Mouse (Mus musculus) CH12.LX (cell line): ENCODE results near the gene Cyp2d11. TPM values are rescaled to one million over a fixed set of nuclear protein-coding genes. Genes with fewer than 3 reads are reported as not detected.

Source experiments
- DNase-seq: peaks from one replicate; pipeline ENCODE4 v3.0.0-alpha.2; 2013; ENCODE audit errors: extremely low read depth
- H3K27ac ChIP-seq: 2 replicates; pipeline ENCODE4 v1.5.1; 2012; ENCODE audit warnings: low read depth, mild to moderate bottlenecking, control low read depth, moderate library complexity; ENCODE audit not compliant: insufficient read depth
- H3K27me3 ChIP-seq: replicated peaks from 2 replicates; pipeline ENCODE3; 2012; ENCODE audit warnings: inconsistent platforms
- H3K36me3 ChIP-seq, 2 experiments: replicated peaks in 1 of 2; 2 replicates each; pipeline versions ENCODE3 to v1.6.1; 2012; ENCODE audit warnings: inconsistent platforms in 1 of 2, low read length in 1 of 2, mild to moderate bottlenecking in 1 of 2, mixed read lengths in 1 of 2, moderate library complexity in 1 of 2; ENCODE audit not compliant: control insufficient read depth in 1 of 2, insufficient read depth in 1 of 2
- H3K4me1 ChIP-seq, 2 experiments: 2 replicates each; pipeline ENCODE4 v1.6.1; 2012; ENCODE audit warnings: inconsistent platforms in 1 of 2, moderate library complexity in 1 of 2; ENCODE audit not compliant: insufficient read depth in 2 of 2, control insufficient read depth in 1 of 2
- H3K4me2 ChIP-seq: 2 replicates; pipeline ENCODE4 v1.6.1; 2012; ENCODE audit warnings: low read depth, mild to moderate bottlenecking, control low read depth; ENCODE audit not compliant: poor library complexity, insufficient read depth, severe bottlenecking
- H3K4me3 ChIP-seq, 3 experiments: fragments of 150-350 bp in 1 of 3; sonication (generic) in 1 of 3; replicated peaks in 1 of 3; 2 replicates each; pipeline versions ENCODE3 to v1.5.1; 2011 to 2012; ENCODE audit warnings: low read depth in 2 of 3, low read length in 2 of 3, mild to moderate bottlenecking in 2 of 3, moderate library complexity in 2 of 3, control low read depth in 1 of 3, improper control_type of control experiment in 1 of 3, inconsistent platforms in 1 of 3, mixed read lengths in 1 of 3; ENCODE audit not compliant: poor library complexity in 1 of 3
- H3K79me2 ChIP-seq: replicated peaks from 2 replicates; pipeline ENCODE4 v1.6.1; 2012; ENCODE audit warnings: mild to moderate bottlenecking, moderate library complexity; ENCODE audit not compliant: control insufficient read depth, poor library complexity, insufficient read depth, severe bottlenecking; ENCODE audit errors: extremely low read depth
- H3K9ac ChIP-seq: 2 replicates; pipeline ENCODE4 v1.6.1; 2012; ENCODE audit warnings: low read depth, mild to moderate bottlenecking, control low read depth, moderate library complexity; ENCODE audit not compliant: insufficient read depth
- H3K9me3 ChIP-seq: replicated peaks from 2 replicates; pipeline ENCODE3; 2012; ENCODE audit warnings: low read length, inconsistent platforms, mixed read lengths
- CHD1 ChIP-seq: IDR thresholded peaks from 2 replicates; pipeline ENCODE4 v1.6.1; 2012; ENCODE audit warnings: low read depth, low read length, improper control_type of control experiment, inconsistent platforms
- CTCF ChIP-seq, 2 experiments: IDR thresholded peaks in 1 of 2; conservative IDR thresholded peaks in 1 of 2; 2 replicates each; pipeline ENCODE4 v1.5.1; 2011 to 2012; ENCODE audit warnings: low read depth in 2 of 2, low read length in 2 of 2, improper control_type of control experiment in 1 of 2, inconsistent platforms in 1 of 2, mild to moderate bottlenecking in 1 of 2, moderate library complexity in 1 of 2
- E2F4 ChIP-seq: IDR thresholded peaks from 2 replicates; pipeline ENCODE4 v1.6.1; 2011; ENCODE audit warnings: low read depth, low read length, improper control_type of control experiment; ENCODE audit not compliant: insufficient replicate concordance
- ELF1 ChIP-seq: IDR thresholded peaks from 2 replicates; pipeline ENCODE4 v1.6.1; 2014; ENCODE audit warnings: low read depth, mild to moderate bottlenecking, inconsistent platforms, low read length, improper control_type of control experiment
- ETS1 ChIP-seq: conservative IDR thresholded peaks from 2 replicates; pipeline ENCODE4 v1.6.1; 2012; ENCODE audit warnings: low read depth, mild to moderate bottlenecking, inconsistent platforms, low read length, improper control_type of control experiment, moderate library complexity
- GABPA ChIP-seq: IDR thresholded peaks from 2 replicates; pipeline ENCODE4 v1.6.1; 2012; ENCODE audit warnings: low read depth, low read length, improper control_type of control experiment, inconsistent platforms; ENCODE audit not compliant: insufficient replicate concordance
- HCFC1 ChIP-seq: IDR thresholded peaks from 2 replicates; pipeline ENCODE4 v1.6.1; 2012; ENCODE audit warnings: low read depth, mild to moderate bottlenecking, inconsistent platforms, low read length, improper control_type of control experiment
- JUND ChIP-seq: conservative IDR thresholded peaks from 2 replicates; pipeline ENCODE4 v1.6.1; 2011; ENCODE audit warnings: low read depth, low read length, improper control_type of control experiment
- MAFK ChIP-seq: IDR thresholded peaks from 2 replicates; pipeline ENCODE4 v1.6.1; 2011; ENCODE audit warnings: low read length, improper control_type of control experiment; ENCODE audit not compliant: insufficient replicate concordance
- MYC ChIP-seq: IDR thresholded peaks from 2 replicates; pipeline ENCODE4 v1.6.1; 2011; ENCODE audit warnings: low read depth, mild to moderate bottlenecking, improper control_type of control experiment, low read length
- NRF1 ChIP-seq: IDR thresholded peaks from 2 replicates; pipeline ENCODE4 v1.6.1; 2014; ENCODE audit warnings: low read depth, mild to moderate bottlenecking, inconsistent platforms, low read length, improper control_type of control experiment, moderate library complexity
- PAX5 ChIP-seq: IDR thresholded peaks from 2 replicates; pipeline ENCODE4 v1.6.1; 2012; ENCODE audit warnings: low read length, inconsistent platforms, mixed read lengths
- POLR2A ChIP-seq: IDR thresholded peaks from 2 replicates; pipeline ENCODE4 v1.6.1; 2011; ENCODE audit warnings: low read depth, mild to moderate bottlenecking, improper control_type of control experiment, low read length
- POLR2AphosphoS2 ChIP-seq: IDR thresholded peaks from 2 replicates; pipeline ENCODE4 v1.6.1; 2011; ENCODE audit warnings: low read depth, low read length, improper control_type of control experiment
- RAD21 ChIP-seq: IDR thresholded peaks from 2 replicates; pipeline ENCODE4 v1.6.1; 2011; ENCODE audit warnings: low read depth, mild to moderate bottlenecking, low read length, improper control_type of control experiment, moderate library complexity
- RCOR1 ChIP-seq: conservative IDR thresholded peaks from 2 replicates; pipeline ENCODE4 v1.6.1; 2012; ENCODE audit warnings: low read depth, mild to moderate bottlenecking, inconsistent platforms, low read length, improper control_type of control experiment
- UBTF ChIP-seq: IDR thresholded peaks from 2 replicates; pipeline ENCODE4 v1.6.1; 2012; ENCODE audit warnings: low read depth, mild to moderate bottlenecking, inconsistent platforms, low read length, improper control_type of control experiment, moderate library complexity
- USF1 ChIP-seq: IDR thresholded peaks from 2 replicates; pipeline ENCODE4 v1.6.1; 2014; ENCODE audit warnings: low read depth, mild to moderate bottlenecking, inconsistent platforms, low read length, improper control_type of control experiment
- USF2 ChIP-seq: conservative IDR thresholded peaks from 2 replicates; pipeline ENCODE4 v1.6.1; 2011; ENCODE audit warnings: low read depth, low read length, improper control_type of control experiment
- ZC3H11A ChIP-seq: IDR thresholded peaks from 2 replicates; pipeline ENCODE4 v1.6.1; 2012; ENCODE audit warnings: low read depth, mild to moderate bottlenecking, inconsistent platforms, low read length, improper control_type of control experiment
- dilution Hi-C: fragments of 300-500 bp; cut with MboI; formaldehyde crosslinking; loops from 2 replicates; pipeline ENCODE4 v1.14.3; 2020; ENCODE audit warnings: low sequenced_read_pairs; ENCODE audit not compliant: extremely low pct_unique_long_range_greater_than_20kb, extremely low pct_ligation_motif_present
- in situ Hi-C: fragments of 300-500 bp; cut with MboI; formaldehyde crosslinking; loops from 3 replicates; pipeline ENCODE4 v1.14.3; 2019; ENCODE audit warnings: low sequenced_read_pairs, low pct_ligation_motif_present, low pct_unique_long_range_greater_than_20kb, mixed read lengths
- polyA plus RNA-seq: library from polyadenylated mRNA; unstranded; fragments of >175 nt; gene quantifications from 2 replicates; pipeline ENCODE4 v1.2.1, GENCODE M21; 2012; ENCODE audit warnings: low read depth; ENCODE audit not compliant: insufficient read length
- total RNA-seq, 2 experiments: library from RNA; depleted of rRNA; stranded (reverse); fragments of 300-350 nt in 1 of 2; fragments of >200 nt in 1 of 2; gene quantifications; 2 replicates each; pipeline ENCODE4 v1.2.3; 2012 to 2014

Gene Cyp2d11
- total and polyA plus RNA-seq, 3 experiments = not detected

DNA sequence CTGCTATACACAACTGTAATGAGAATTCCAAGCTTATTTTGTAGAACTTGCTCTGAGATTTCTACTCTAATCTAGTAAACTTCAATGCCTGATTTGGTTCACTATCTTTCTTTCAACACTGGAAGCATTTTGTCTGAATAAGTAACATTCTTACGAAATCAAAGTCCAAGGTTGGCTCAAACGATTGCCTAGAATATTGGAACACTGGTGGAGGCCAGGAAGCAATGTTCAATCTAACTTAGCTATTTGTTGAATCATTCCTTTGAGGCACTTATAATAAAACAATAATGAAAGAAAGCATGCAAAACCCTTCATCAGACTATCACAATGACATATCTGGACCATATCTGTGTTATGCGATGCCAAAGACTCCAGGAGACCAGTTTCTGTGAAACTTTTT, 40.7 kb upstream of the Cyp2d11 start (continued):
- TF ChIP-seq GABPA = no peak

DNA sequence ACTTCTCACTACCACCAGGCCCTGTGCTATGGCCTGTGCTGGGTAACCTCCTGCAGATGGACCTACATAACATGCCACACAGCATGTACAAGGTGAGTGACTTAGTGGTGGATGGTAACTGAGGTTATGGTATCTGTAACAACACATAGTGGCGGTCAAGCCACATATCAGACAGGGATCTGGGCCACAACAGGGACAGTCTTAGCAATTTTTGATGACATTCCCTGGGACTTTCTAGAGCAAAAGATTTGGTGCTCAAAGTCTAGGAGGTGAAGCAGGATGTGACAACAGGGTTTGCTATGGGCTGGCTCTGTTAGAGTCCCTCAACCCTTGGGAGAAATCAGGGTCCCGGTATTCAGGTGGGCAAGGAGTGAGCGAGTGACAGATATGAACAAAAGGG, 39.8 kb upstream of the Cyp2d11 start:
- no peaks in the 10 kb centered on the region for H3K79me2 ChIP-seq
- peaks cover 58% of the 10 kb centered on the region for H3K27me3 ChIP-seq
- H3K27ac ChIP-seq = no peak overlapping the region
- in situ Hi-C loops (no loop called here), dilution Hi-C loops (no loop called here)
- DNase-seq = no peak
- H3K9me3 ChIP-seq = peaks cover 15% of the 10 kb centered on the region
- H3K4me2 ChIP-seq = no peak overlapping the region
- H3K4me1 ChIP-seq = no peaks in the 10 kb centered on the region
- no peak for TF ChIP-seq ZC3H11A
- no peak for TF ChIP-seq ELF1
- TF ChIP-seq UBTF = no peak
- no peak for TF ChIP-seq POLR2A
- no peak for TF ChIP-seq GABPA
- no peak for TF ChIP-seq MAFK
- TF ChIP-seq JUND = no peak
- TF ChIP-seq PAX5 = no peak
- no peak overlapping the region for H3K4me3 ChIP-seq
- no peak overlapping the region for H3K9ac ChIP-seq
- no peaks in the 10 kb centered on the region for H3K36me3 ChIP-seq

DNA sequence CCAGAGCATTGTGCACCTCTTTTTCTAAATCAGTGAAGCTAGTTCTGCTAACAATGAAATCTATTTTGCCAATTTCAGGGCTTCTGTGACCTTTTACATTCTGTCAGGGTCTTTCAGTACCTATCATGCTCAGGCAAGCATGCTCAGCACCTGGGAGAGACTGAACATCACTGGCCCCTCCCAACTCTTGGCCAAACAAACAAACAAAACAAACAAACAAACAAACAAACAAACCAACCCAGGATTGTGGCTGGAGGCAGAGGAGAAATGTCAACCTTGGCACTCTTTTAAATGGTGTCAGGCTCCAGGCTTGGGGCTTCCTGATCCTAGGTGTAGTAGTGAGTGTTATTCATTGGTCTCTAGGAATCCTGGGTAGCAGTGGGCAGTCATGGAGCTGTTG, 39.3 kb upstream of the Cyp2d11 start, which contains the start of gene Cyp2d9:
Gene Cyp2d9 (plus strand): TSS at position 301 of the 400 bp plus-strand sequence.
- dilution Hi-C loops = no loop called here
- DNase-seq = no peak
- no peak within 1 kb of the TSS for H3K4me2 ChIP-seq
- peaks cover 18% of the 10 kb centered on the region for H3K9me3 ChIP-seq
- in situ Hi-C loops = no loop called here
- TF ChIP-seq JUND (no peak), RAD21 (no peak), RCOR1 (no peak), ZC3H11A (no peak), USF1 (no peak), CHD1 (no peak), NRF1 (no peak), USF2 (no peak), MYC (no peak), E2F4 (no peak), POLR2AphosphoS2 (no peak), ELF1 (no peak), HCFC1 (no peak), ETS1 (no peak), CTCF (conservative IDR thresholded peaks at IDR 0.05 in 1 of 2, IDR thresholded peaks at IDR 0.05 in 1 of 2; ENCODE audit: low read depth in 2 of 2, low read length in 2 of 2) (no peak)
- H3K27ac ChIP-seq = no peak within 1 kb of the TSS
- no peaks in the 10 kb centered on the region for H3K79me2 ChIP-seq
- H3K4me1 ChIP-seq = no peaks in the 10 kb centered on the region
- no peak within 1 kb of the TSS for H3K9ac ChIP-seq
- H3K4me3 ChIP-seq = no peak within 1 kb of the TSS
- H3K27me3 ChIP-seq = peaks cover 57% of the 10 kb centered on the region
- H3K36me3 ChIP-seq = no peaks in the 10 kb centered on the region
